Mouse (Mus musculus) limb, embryonic 12.5 days (tissue): ENCODE measurements around the gene Swi5. TPM values are rescaled to one million over a fixed set of nuclear protein-coding genes. Genes with fewer than 3 reads are reported as not detected.

Source experiments
- ATAC-seq: fragments of 200-750 bp; cut with Nextera tagmentation; 2 replicates; pipeline ENCODE4 v1.8.0; 2017; ENCODE audit warnings: low read depth, moderate TSS enrichment; ENCODE audit not compliant: insufficient number of reproducible peaks, insufficient read depth, low FRiP score, low TSS enrichment
- H3K27ac ChIP-seq: fragments of 300-500 bp; sonication (generic); 2 replicates; pipeline ENCODE4 v1.5.1; 2016; ENCODE audit warnings: mild to moderate bottlenecking, moderate library complexity
- H3K27me3 ChIP-seq: fragments of 300-500 bp; sonication (generic); 2 replicates; pipeline ENCODE4 v1.6.1; 2016; ENCODE audit warnings: mild to moderate bottlenecking, moderate library complexity
- H3K36me3 ChIP-seq: fragments of 300-500 bp; sonication (generic); 2 replicates; pipeline ENCODE4 v1.6.1; 2016; ENCODE audit warnings: mild to moderate bottlenecking, moderate library complexity
- H3K4me1 ChIP-seq: fragments of 300-500 bp; sonication (generic); replicated peaks from 2 replicates; pipeline ENCODE4 v1.6.1; 2016
- H3K4me2 ChIP-seq: fragments of 300-500 bp; sonication (generic); 2 replicates; pipeline ENCODE4 v1.6.1; 2016; ENCODE audit warnings: mild to moderate bottlenecking, moderate library complexity
- H3K4me3 ChIP-seq: fragments of 300-500 bp; sonication (generic); replicated peaks from 2 replicates; pipeline ENCODE4 v1.5.1; 2016; ENCODE audit warnings: mild to moderate bottlenecking
- H3K9ac ChIP-seq: fragments of 300-500 bp; sonication (generic); replicated peaks from 2 replicates; pipeline ENCODE4 v1.6.1; 2016; ENCODE audit warnings: mild to moderate bottlenecking, moderate library complexity
- H3K9me3 ChIP-seq: fragments of 300-500 bp; sonication (generic); 2 replicates; pipeline ENCODE4 v1.6.1; 2016; ENCODE audit warnings: mild to moderate bottlenecking, moderate library complexity
- WGBS: fragments of 180-500 bp; shearing (Covaris S2); methylation state at CpG from one replicate; pipeline ENCODE4 v1.1.7; 2016; 5-methylcytosine and 5-hydroxymethylcytosine counted together
- polyA plus RNA-seq: library from polyadenylated mRNA; unstranded; fragments of >200 nt; fragmentation: Nextera tagmentation; extraction: Ambion mirVana; gene quantifications from 2 replicates; pipeline ENCODE4 v1.2.1, GENCODE M21; 2016

Swi5 gene
- polyA plus RNA-seq, 1 experiment from 2014 or later, result 439 TPM

DNA sequence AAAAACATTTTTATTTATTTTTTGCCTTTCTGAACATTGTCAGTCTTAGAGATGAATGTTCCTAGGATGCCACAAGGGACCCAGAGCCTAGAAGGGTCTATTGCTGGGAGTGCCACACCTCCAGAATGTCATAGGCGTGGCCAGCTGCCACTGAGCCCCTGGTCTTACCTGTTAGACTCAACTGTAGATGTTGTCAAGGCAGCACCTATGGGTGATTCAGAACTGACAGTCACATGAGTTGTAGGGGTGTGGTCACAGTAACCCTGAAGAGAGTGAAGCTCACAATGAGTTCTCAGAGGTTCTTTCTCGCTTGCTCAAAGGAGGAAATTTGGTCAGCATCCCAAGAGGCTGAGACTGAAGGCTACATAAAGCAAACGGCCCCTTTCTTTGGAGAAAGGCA is 7.4 kb upstream of the Swi5 start:
- Histone ChIP-seq H3K4me3 (no peak overlapping the region), H3K27ac (no peak overlapping the region), H3K9me3 (no peaks in the 10 kb centered on the region), H3K27me3 (no peaks in the 10 kb centered on the region), H3K4me2 (no peak overlapping the region), H3K9ac (no peak overlapping the region), H3K4me1 (no peaks in the 10 kb centered on the region), H3K36me3 (peaks cover 77% of the 10 kb centered on the region)
- no peak for ATAC-seq
- WGBS, result 80% methylated on average over 3 of the region's 3 CpGs

DNA sequence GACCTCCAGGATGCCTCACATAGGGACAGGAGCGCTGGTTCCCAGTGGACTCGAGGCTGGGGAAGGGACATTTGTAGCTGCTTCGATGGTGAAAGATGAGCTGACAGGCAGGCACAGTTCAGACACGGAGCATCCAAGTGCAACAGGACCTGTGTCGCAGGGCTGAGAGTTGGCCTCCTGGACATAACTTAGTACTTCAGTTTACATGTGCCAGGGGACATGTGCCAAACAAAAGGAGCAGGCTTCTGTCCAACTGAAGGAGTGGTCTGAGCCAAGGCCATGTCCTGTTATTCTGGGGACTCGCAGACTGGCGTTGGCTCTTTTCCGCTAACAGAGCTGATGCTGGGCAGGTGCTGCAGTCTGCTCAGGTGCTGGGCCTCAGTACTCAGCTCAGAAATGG is 6.5 kb upstream of the Swi5 start:
- no peak for ATAC-seq
- Histone ChIP-seq H3K27me3 (no peaks in the 10 kb centered on the region), H3K4me3 (no peak overlapping the region), H3K36me3 (peaks cover 68% of the 10 kb centered on the region), H3K4me1 (peaks cover 2% of the 10 kb centered on the region), H3K4me2 (no peak overlapping the region), H3K9me3 (no peaks in the 10 kb centered on the region), H3K9ac (no peak overlapping the region), H3K27ac (no peak overlapping the region)
- WGBS, result 89% methylated on average over 8 of the region's 8 CpGs

DNA sequence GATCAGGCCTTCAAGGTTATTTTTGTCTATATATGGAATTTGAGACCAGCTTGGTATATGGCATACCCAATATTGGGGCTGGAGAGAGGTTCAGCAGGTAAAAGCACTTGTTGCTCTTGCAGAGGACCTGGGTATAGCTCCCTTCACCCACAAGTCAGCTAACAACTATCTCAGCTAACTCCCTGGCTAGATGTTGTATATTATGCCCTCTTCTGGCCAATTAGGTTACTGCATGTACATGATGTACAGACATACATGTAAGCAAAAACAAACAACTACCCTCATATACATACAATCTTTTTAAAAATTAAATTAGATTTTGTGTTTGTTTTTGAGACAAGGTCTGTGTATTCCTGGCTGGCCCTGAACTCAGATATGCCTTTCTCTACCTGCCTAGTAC is 1.7 kb upstream of the Swi5 start:
- Histone ChIP-seq H3K9me3 (no peaks in the 10 kb centered on the region), H3K4me1 (peaks cover 14% of the 10 kb centered on the region), H3K27ac (no peak overlapping the region), H3K36me3 (peaks cover 44% of the 10 kb centered on the region), H3K9ac (no peak overlapping the region), H3K4me3 (0 out of 2 replicates have a peak overlapping the region, but pooled peaks have one; percentile 93), H3K27me3 (no peaks in the 10 kb centered on the region), H3K4me2 (peak overlapping the region; percentile 91)
- ATAC-seq, result no peak

GRCm38 (mm10) chr2:32288371-32288931 is 576 bp upstream of the Swi5 start:
- H3K9ac ChIP-seq, result peak overlapping the region; percentile 77
- peak overlapping the region; percentile 53 for H3K27ac ChIP-seq
- peak; percentile 60 for ATAC-seq
- H3K27me3 ChIP-seq, result no peaks in the 10 kb centered on the region
- H3K4me2 ChIP-seq, result peak overlapping the region; percentile 91
- peaks cover 14% of the 10 kb centered on the region for H3K4me1 ChIP-seq
- peaks cover 45% of the 10 kb centered on the region for H3K36me3 ChIP-seq
- H3K4me3 ChIP-seq, result peak overlapping the region; percentile 93
- no peaks in the 10 kb centered on the region for H3K9me3 ChIP-seq
- WGBS, result 2% methylated on average over 29 of the region's 29 CpGs

- H3K27ac ChIP-seq, result peak within 1 kb of the TSS; percentile 79
- no peaks in the 10 kb centered on the region for H3K27me3 ChIP-seq
- H3K9me3 ChIP-seq, result no peaks in the 10 kb centered on the region
- peaks cover 14% of the 10 kb centered on the region for H3K4me1 ChIP-seq
- peaks cover 43% of the 10 kb centered on the region for H3K36me3 ChIP-seq
- peak; percentile 46 for ATAC-seq
- H3K4me2 ChIP-seq, result peak within 1 kb of the TSS; percentile 91
- peak within 1 kb of the TSS; percentile 93 for H3K9ac ChIP-seq
- under 1% methylated on average over 23 of the region's 23 CpGs for WGBS
- peak within 1 kb of the TSS; percentile 93 for H3K4me3 ChIP-seq
These were observed 488 bp downstream of the Swi5 start, which contains the start of gene Golga2 for GRCm38 (mm10) chr2:32287334-32287840. Gene Golga2, plus strand, starts transcription at chr2:32287384.

DNA sequence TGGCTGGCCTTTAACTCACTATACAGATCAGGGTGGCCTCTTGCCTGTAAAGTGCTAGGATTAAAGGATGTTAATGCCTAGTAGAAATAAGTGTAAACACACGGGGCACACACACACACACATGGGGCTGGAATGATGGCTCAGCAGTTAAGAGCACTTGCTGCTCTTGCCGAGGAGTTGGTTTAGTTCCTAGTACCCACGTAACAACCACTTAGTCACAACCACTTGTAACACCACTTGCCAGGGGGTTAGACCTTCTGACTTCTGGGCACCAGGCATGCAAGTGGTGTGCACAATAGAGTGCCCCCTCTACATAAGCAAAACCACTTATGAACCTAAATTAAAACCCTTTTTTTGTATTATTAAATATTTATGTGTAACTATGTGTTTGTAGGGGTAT is 3.9 kb downstream of the Swi5 start:
- Histone ChIP-seq H3K36me3 (peaks cover 70% of the 10 kb centered on the region), H3K4me2 (no peak overlapping the region), H3K4me3 (no peak overlapping the region), H3K9ac (no peak overlapping the region), H3K4me1 (peaks cover 9% of the 10 kb centered on the region), H3K27me3 (no peaks in the 10 kb centered on the region), H3K27ac (no peak overlapping the region), H3K9me3 (no peaks in the 10 kb centered on the region)
- 92% methylated on average over 3 of the region's 3 CpGs for WGBS
- no peak for ATAC-seq

- Histone ChIP-seq H3K36me3 (peaks cover 82% of the 10 kb centered on the region), H3K4me2 (no peak overlapping the region), H3K4me1 (peaks cover 8% of the 10 kb centered on the region), H3K9ac (no peak overlapping the region), H3K4me3 (no peak overlapping the region), H3K27me3 (no peaks in the 10 kb centered on the region), H3K27ac (no peak overlapping the region), H3K9me3 (no peaks in the 10 kb centered on the region)
- no peak for ATAC-seq
- 76% methylated on average over 1 of the region's 1 CpGs for WGBS
These were observed 5.1 kb downstream of the Swi5 start for GRCm38 (mm10) chr2:32282727-32283126.

- Histone ChIP-seq H3K27ac (no peak overlapping the region), H3K9me3 (no peaks in the 10 kb centered on the region), H3K4me3 (no peak overlapping the region), H3K4me1 (peaks cover 8% of the 10 kb centered on the region), H3K4me2 (no peak overlapping the region), H3K36me3 (peaks cover 87% of the 10 kb centered on the region), H3K27me3 (no peaks in the 10 kb centered on the region), H3K9ac (no peak overlapping the region)
- no peak for ATAC-seq
- 84% methylated on average over 2 of the region's 2 CpGs for WGBS
These were observed 5.6 kb downstream of the Swi5 start for GRCm38 (mm10) chr2:32282289-32282688.

- H3K36me3 ChIP-seq, result peaks cover 43% of the 10 kb centered on the region
- WGBS, result 75% methylated on average over 3 of the region's 3 CpGs
These were observed 12.1 kb downstream of the Swi5 start for GRCm38 (mm10) chr2:32275823-32276222.

GRCm38 (mm10) chr2:32260635-32261034 is 27.2 kb downstream of the Swi5 start:
- 31% methylated on average over 4 of the region's 4 CpGs for WGBS
- Histone ChIP-seq H3K4me1 (peaks cover 13% of the 10 kb centered on the region), H3K36me3 (peaks cover 30% of the 10 kb centered on the region), H3K4me3 (0 out of 2 replicates have a peak overlapping the region, but pooled peaks have one; percentile 86), H3K9me3 (no peaks in the 10 kb centered on the region), H3K9ac (no peak overlapping the region), H3K4me2 (peak overlapping the region; percentile 78; the same call in 1 of the 2 replicates), H3K27me3 (no peaks in the 10 kb centered on the region), H3K27ac (no peak overlapping the region)
- ATAC-seq, result 0 out of 2 replicates have a peak, but pooled peaks have one; percentile 22

More at GRCm38 (mm10) chr2:32275823-32276222, 12.1 kb downstream of the Swi5 start:
- no peaks in the 10 kb centered on the region for H3K4me1 ChIP-seq
- no peak overlapping the region for H3K4me3 ChIP-seq
- no peak for ATAC-seq
- no peak overlapping the region for H3K9ac ChIP-seq
- no peak overlapping the region for H3K27ac ChIP-seq
- H3K9me3 ChIP-seq, result no peaks in the 10 kb centered on the region
- no peaks in the 10 kb centered on the region for H3K27me3 ChIP-seq
- H3K4me2 ChIP-seq, result no peak overlapping the region

GRCm38 (mm10) chr2:32259657-32260417 is 28.0 kb downstream of the Swi5 start, which contains the start of gene Uck1:
Gene Uck1, minus strand, starts transcription at chr2:32260159.
- Histone ChIP-seq H3K4me1 (peaks cover 13% of the 10 kb centered on the region), H3K9ac (peak within 1 kb of the TSS; percentile 89), H3K27ac (peak within 1 kb of the TSS; percentile 50; the same call in 1 of the 2 replicates), H3K4me3 (peak within 1 kb of the TSS; percentile 86), H3K4me2 (peak within 1 kb of the TSS; percentile 78), H3K9me3 (no peaks in the 10 kb centered on the region), H3K36me3 (peaks cover 35% of the 10 kb centered on the region), H3K27me3 (no peaks in the 10 kb centered on the region)
- WGBS, result 2% methylated on average over 59 of the region's 59 CpGs
- ATAC-seq, result peak; percentile 83
